Mouse (Mus musculus) liver, embryonic 15.5 days (tissue): ENCODE measurements around the gene Clcn6. TPM values are rescaled to one million over a fixed set of nuclear protein-coding genes. Genes with fewer than 3 reads are reported as not detected.
A peak's percentile ranks its signal among the peaks of the same experiment; 100 is the strongest.

ENCODE experiments used
- ATAC-seq: fragments of 200-750 bp; cut with Nextera tagmentation; 2 replicates; pipeline ENCODE4 v1.8.0; 2017; ENCODE audit warnings: moderate number of reproducible peaks, mild to moderate bottlenecking, moderate library complexity; ENCODE audit not compliant: insufficient read depth
- H3K27ac ChIP-seq: fragments of 300-500 bp; sonication (generic); replicated peaks from 2 replicates; pipeline ENCODE4 v1.5.1; 2015; ENCODE audit warnings: mild to moderate bottlenecking, inconsistent platforms
- H3K27me3 ChIP-seq: fragments of 300-500 bp; sonication (generic); 2 replicates; pipeline ENCODE4 v1.6.1; 2015; ENCODE audit warnings: mild to moderate bottlenecking, inconsistent platforms
- H3K36me3 ChIP-seq: fragments of 300-500 bp; sonication (generic); replicated peaks from 2 replicates; pipeline ENCODE4 v1.6.1; 2015; ENCODE audit warnings: moderate library complexity, mild to moderate bottlenecking, inconsistent platforms
- H3K4me1 ChIP-seq: fragments of 300-500 bp; sonication (generic); replicated peaks from 2 replicates; pipeline ENCODE4 v1.6.1; 2015; ENCODE audit warnings: inconsistent platforms
- H3K4me2 ChIP-seq: fragments of 300-500 bp; sonication (generic); 2 replicates; pipeline ENCODE4 v1.6.1; 2015; ENCODE audit warnings: moderate library complexity, mild to moderate bottlenecking, inconsistent platforms
- H3K4me3 ChIP-seq: fragments of 300-500 bp; sonication (generic); replicated peaks from 2 replicates; pipeline ENCODE4 v1.5.1; 2015; ENCODE audit warnings: mild to moderate bottlenecking, inconsistent platforms
- H3K9ac ChIP-seq: fragments of 300-500 bp; sonication (generic); 2 replicates; pipeline ENCODE4 v1.6.1; 2015; ENCODE audit warnings: moderate library complexity, mild to moderate bottlenecking, inconsistent platforms
- H3K9me3 ChIP-seq: fragments of 300-500 bp; sonication (generic); replicated peaks from 2 replicates; pipeline ENCODE4 v1.6.1; 2016; ENCODE audit warnings: inconsistent platforms
- WGBS: fragments of 180-500 bp; shearing (Covaris S2); methylation state at CpG from one replicate; pipeline ENCODE4 v1.1.7; 2015; ENCODE audit warnings: mixed read lengths; ENCODE audit not compliant: insufficient replicate concordance; 5-methylcytosine and 5-hydroxymethylcytosine counted together
- polyA plus RNA-seq: library from polyadenylated mRNA; unstranded; fragments of >200 nt; fragmentation: Nextera tagmentation; extraction: Ambion mirVana; gene quantifications from 2 replicates; pipeline ENCODE4 v1.2.1, GENCODE M21; 2015

Gene Clcn6
- polyA plus RNA-seq, 1 experiment from 2014 or later: 1.6 TPM

GRCm38 (mm10) chr4:148039254-148040028 lies 820 bp upstream of the Clcn6 start:
- ATAC-seq: peak; percentile 20
- H3K27me3 ChIP-seq: no peaks in the 10 kb centered on the region
- peak overlapping the region; percentile 96 for H3K27ac ChIP-seq
- H3K9me3 ChIP-seq: no peaks in the 10 kb centered on the region
- H3K4me2 ChIP-seq: peak overlapping the region; percentile 88
- peak overlapping the region; percentile 82 for H3K9ac ChIP-seq
- peak overlapping the region; percentile 85 for H3K4me3 ChIP-seq
- H3K4me1 ChIP-seq: peaks cover 64% of the 10 kb centered on the region
- H3K36me3 ChIP-seq: peaks cover 22% of the 10 kb centered on the region
- 18% methylated on average over 19 of the region's 19 CpGs for WGBS

- Histone ChIP-seq H3K27ac (peak overlapping the region; percentile 87), H3K36me3 (peaks cover 13% of the 10 kb centered on the region), H3K27me3 (no peaks in the 10 kb centered on the region), H3K9me3 (no peaks in the 10 kb centered on the region), H3K9ac (peak overlapping the region; percentile 69), H3K4me3 (peak overlapping the region; percentile 85), H3K4me2 (peak overlapping the region; percentile 88), H3K4me1 (peaks cover 54% of the 10 kb centered on the region)
- 7% methylated on average over 26 of the region's 26 CpGs for WGBS
- no peak for ATAC-seq
These were observed 482 bp downstream of the Clcn6 start for GRCm38 (mm10) chr4:148038079-148038599.

GRCm38 (mm10) chr4:148035440-148035839 lies 3.2 kb downstream of the Clcn6 start:
- 75% methylated on average over 3 of the region's 3 CpGs for WGBS
- H3K36me3 ChIP-seq: peaks cover 3% of the 10 kb centered on the region; the same call in 1 of the 2 replicates

GRCm38 (mm10) chr4:148033858-148034410 lies 4.7 kb downstream of the Clcn6 start:
- 56% methylated on average over 7 of the region's 7 CpGs for WGBS
- no peak overlapping the region for H3K4me2 ChIP-seq
- no peak for ATAC-seq
- H3K4me3 ChIP-seq: no peak overlapping the region
- H3K27ac ChIP-seq: no peak overlapping the region
- H3K9me3 ChIP-seq: no peaks in the 10 kb centered on the region
- peaks cover 10% of the 10 kb centered on the region for H3K36me3 ChIP-seq
- H3K4me1 ChIP-seq: peaks cover 13% of the 10 kb centered on the region
- no peak overlapping the region for H3K9ac ChIP-seq
- no peaks in the 10 kb centered on the region for H3K27me3 ChIP-seq

More at GRCm38 (mm10) chr4:148035440-148035839, 3.2 kb downstream of the Clcn6 start:
- Histone ChIP-seq H3K9me3 (no peaks in the 10 kb centered on the region), H3K4me1 (peaks cover 27% of the 10 kb centered on the region), H3K4me2 (no peak overlapping the region), H3K27me3 (no peaks in the 10 kb centered on the region), H3K27ac (no peak overlapping the region), H3K4me3 (no peak overlapping the region), H3K9ac (no peak overlapping the region)
- no peak for ATAC-seq

DNA sequence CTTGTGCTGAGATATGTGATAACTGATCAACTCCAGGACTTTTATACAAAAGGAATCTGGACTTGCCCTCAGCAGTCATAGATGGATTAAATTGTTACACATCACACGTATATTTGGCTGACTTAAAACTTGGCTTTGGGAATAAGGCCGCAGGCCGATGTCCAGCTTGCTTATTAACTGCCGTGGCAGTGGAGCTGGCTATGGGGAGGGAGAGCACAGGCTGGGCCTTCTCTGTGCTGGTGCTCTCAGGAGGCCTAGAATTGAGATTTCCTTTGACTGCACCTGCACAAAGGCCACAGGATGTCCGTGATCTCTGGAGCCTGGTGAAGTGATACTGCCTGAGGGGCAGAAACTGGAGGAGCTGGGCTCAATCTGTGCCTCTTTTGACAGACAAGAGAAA lies 8.1 kb downstream of the Clcn6 start:
- Histone ChIP-seq H3K9me3 (no peaks in the 10 kb centered on the region), H3K27me3 (no peaks in the 10 kb centered on the region), H3K36me3 (peaks cover 26% of the 10 kb centered on the region), H3K4me1 (no peaks in the 10 kb centered on the region), H3K9ac (no peak overlapping the region), H3K27ac (no peak overlapping the region), H3K4me3 (no peak overlapping the region), H3K4me2 (no peak overlapping the region)
- ATAC-seq: no peak
- 76% methylated on average over 5 of the region's 5 CpGs for WGBS

- no peaks in the 10 kb centered on the region for H3K27me3 ChIP-seq
- no peaks in the 10 kb centered on the region for H3K4me1 ChIP-seq
- no peaks in the 10 kb centered on the region for H3K9me3 ChIP-seq
- H3K4me2 ChIP-seq: no peak overlapping the region
- peaks cover 33% of the 10 kb centered on the region; the same call in 1 of the 2 replicates for H3K36me3 ChIP-seq
- WGBS: 88% methylated on average over 7 of the region's 7 CpGs
- no peak overlapping the region for H3K27ac ChIP-seq
- no peak overlapping the region for H3K4me3 ChIP-seq
- H3K9ac ChIP-seq: no peak overlapping the region
- ATAC-seq: no peak
These were observed 9.3 kb downstream of the Clcn6 start for GRCm38 (mm10) chr4:148029297-148029696.

DNA sequence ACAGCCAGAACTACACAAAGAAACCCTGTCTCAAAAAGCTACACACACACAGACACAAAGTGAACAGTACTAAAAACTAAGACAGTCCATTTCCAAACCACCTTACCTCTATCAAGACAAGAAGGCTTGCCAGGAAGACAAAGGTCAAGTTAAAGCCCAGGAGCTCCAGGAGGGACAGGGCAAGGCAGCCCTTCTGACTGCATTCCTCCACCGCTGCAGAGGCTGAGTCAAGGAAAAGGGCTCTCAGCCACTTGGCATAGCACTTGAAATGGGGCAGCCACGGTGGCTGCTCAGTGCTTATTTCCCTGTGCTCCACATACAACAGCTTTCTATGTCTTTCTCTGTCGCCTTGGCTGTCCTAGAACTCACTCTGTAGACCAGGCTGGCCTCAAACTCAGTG lies 14.6 kb downstream of the Clcn6 start:
- Histone ChIP-seq H3K4me3 (no peak overlapping the region), H3K4me1 (no peaks in the 10 kb centered on the region), H3K27ac (no peak overlapping the region), H3K9ac (no peak overlapping the region), H3K4me2 (no peak overlapping the region), H3K27me3 (no peaks in the 10 kb centered on the region), H3K9me3 (no peaks in the 10 kb centered on the region), H3K36me3 (peaks cover 58% of the 10 kb centered on the region)
- WGBS: 74% methylated on average over 3 of the region's 3 CpGs
- ATAC-seq: no peak

DNA sequence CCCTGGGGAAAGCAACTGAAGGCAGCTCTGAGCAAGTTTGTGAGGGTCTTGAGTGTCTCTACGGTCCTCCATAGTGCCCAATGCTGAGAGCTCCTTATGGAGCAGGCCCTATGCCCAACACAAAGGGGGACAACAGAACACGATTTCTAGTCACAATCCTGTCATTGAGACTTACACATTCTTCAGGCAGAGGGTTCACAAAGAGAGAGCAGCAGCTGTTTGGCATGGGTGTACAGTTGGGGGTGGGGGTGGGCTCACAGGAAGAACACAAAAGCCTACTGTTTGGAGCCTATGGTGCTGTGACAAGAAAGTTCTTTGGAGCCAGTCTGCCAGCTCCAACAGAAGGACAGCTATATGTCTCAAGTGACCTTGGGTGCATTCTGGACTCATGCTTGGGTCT lies 20.2 kb downstream of the Clcn6 start:
- no peak for ATAC-seq
- Histone ChIP-seq H3K4me2 (no peak overlapping the region), H3K27me3 (no peaks in the 10 kb centered on the region), H3K9me3 (no peaks in the 10 kb centered on the region), H3K27ac (no peak overlapping the region), H3K4me1 (no peaks in the 10 kb centered on the region), H3K9ac (no peak overlapping the region), H3K36me3 (peaks cover 67% of the 10 kb centered on the region), H3K4me3 (no peak overlapping the region)
- 67% methylated on average over 2 of the region's 2 CpGs for WGBS

DNA sequence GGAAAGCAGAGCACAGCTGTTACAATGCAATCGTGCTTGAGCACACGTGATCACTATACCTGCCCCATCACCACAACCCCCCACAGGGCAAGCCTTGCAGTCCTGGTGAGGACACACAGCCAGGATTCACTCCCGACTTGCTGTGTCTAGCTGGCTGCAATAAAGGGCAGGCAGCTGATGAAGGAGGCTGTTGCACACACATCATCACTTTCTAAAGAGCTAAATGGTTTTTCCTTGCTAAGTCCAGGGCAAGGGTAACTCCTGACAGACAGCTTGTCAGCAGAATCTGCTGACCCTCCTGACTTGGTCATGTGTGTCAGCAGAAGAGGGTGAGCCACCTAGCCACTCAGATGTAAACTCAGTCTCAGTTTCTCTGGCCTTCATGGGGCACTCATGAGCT lies 21.6 kb downstream of the Clcn6 start:
- 70% methylated on average over 3 of the region's 3 CpGs for WGBS
- no peaks in the 10 kb centered on the region for H3K9me3 ChIP-seq
- no peak overlapping the region for H3K4me2 ChIP-seq
- H3K4me3 ChIP-seq: no peak overlapping the region
- H3K36me3 ChIP-seq: peaks cover 69% of the 10 kb centered on the region
- H3K4me1 ChIP-seq: no peaks in the 10 kb centered on the region
- H3K27ac ChIP-seq: no peak overlapping the region
- no peaks in the 10 kb centered on the region for H3K27me3 ChIP-seq
- no peak for ATAC-seq
- no peak overlapping the region for H3K9ac ChIP-seq

DNA sequence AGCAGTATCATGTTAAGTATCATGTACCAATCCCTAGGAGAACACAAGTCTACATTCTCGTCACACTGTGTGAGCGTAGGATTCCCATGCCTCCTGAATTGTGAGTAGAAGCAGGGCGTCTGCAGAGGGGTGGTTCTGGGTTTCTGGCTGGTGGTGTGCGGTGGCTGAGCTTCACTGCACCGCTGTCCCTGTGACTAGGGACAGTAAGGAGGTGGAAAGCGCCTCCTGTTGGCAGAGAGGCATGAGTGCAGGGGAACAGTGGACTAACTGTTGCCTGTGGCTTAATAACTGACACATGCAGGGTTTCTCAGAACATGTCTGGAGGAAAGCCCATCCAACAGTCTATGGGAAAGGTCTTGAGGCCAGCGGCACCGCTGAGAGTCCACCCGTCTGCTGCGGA lies 23.2 kb downstream of the Clcn6 start:
- no peak overlapping the region for H3K27ac ChIP-seq
- H3K4me3 ChIP-seq: no peak overlapping the region
- no peaks in the 10 kb centered on the region for H3K27me3 ChIP-seq
- no peak for ATAC-seq
- no peak overlapping the region for H3K9ac ChIP-seq
- H3K36me3 ChIP-seq: peaks cover 68% of the 10 kb centered on the region
- WGBS: 76% methylated on average over 10 of the region's 10 CpGs
- H3K4me1 ChIP-seq: no peaks in the 10 kb centered on the region
- H3K4me2 ChIP-seq: no peak overlapping the region
- H3K9me3 ChIP-seq: no peaks in the 10 kb centered on the region

DNA sequence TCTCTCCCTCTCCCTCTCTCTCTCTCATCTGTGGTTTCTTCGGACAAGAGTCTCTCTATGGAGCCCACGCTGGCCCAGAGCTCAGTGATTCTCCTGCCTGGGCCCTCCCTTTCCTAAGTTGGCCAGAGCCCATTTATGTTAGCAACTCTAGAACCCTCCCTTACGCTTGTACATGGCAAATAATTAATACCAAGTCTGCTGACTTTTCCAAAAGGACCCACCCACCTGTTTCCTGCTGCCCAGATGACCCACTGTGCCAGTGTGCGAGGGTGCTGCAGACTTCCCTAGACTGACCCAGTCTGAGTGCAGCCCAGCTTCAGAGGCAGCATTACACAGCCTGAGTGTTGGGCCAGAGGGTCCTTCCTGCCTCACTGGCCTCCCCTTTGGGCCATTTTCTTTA lies 26.4 kb downstream of the Clcn6 start:
- Histone ChIP-seq H3K36me3 (peaks cover 80% of the 10 kb centered on the region), H3K9ac (no peak overlapping the region), H3K9me3 (no peaks in the 10 kb centered on the region), H3K4me1 (no peaks in the 10 kb centered on the region), H3K4me3 (no peak overlapping the region), H3K4me2 (no peak overlapping the region), H3K27ac (no peak overlapping the region), H3K27me3 (no peaks in the 10 kb centered on the region)
- WGBS: 70% methylated on average over 4 of the region's 4 CpGs
- ATAC-seq: no peak
